Mouse (Mus musculus) WW6 (cell line): ENCODE data around the gene St7.

Experiments used
- DNase-seq: peaks from one replicate; pipeline ENCODE4 v3.0.0-alpha.2; 2013; ENCODE audit warnings: low read depth, low spot score

The St7 gene

DNA sequence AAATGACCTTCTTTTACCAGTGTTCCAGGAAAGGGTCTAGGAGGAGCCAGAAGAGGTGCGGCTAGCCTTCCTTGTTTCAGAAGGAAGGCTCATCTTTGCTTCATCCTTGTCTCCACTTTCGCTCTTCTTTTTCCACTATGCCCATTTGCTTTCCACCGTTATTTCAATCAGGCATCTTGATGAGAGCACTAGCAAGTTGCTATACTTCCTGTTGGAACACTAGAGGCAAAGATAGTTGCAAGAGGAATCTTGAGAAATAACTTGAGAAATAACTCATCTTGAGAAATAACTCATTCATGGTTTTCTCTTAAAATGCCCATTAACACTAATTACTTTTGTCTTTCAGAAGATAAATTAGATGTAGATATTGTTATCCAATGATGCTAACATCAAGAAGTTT lies 202.8 kb downstream of the St7 start:
- no peak for DNase-seq

DNA sequence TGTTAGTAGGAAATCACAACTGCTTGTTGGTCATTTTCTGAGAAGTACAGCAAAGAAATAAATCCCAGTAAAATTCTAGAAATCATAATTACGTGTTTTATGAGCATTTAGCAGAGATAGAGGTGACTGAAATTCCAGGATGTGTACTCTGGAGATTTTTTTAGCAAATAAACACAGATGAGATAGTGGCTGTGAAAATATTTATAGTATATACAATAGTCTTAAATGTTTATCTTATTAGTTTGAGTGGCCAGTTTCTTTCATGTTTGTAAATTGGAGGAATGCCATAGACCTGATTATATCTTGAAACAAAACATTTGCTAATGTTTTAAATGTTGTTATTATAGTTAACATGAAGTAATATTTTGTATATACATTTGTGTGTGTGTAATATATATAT lies 205.8 kb downstream of the St7 start:
- DNase-seq = no peak

GRCm38 (mm10) chr6:17903355-17903754 lies 210.6 kb downstream of the St7 start:
- no peak for DNase-seq

DNA sequence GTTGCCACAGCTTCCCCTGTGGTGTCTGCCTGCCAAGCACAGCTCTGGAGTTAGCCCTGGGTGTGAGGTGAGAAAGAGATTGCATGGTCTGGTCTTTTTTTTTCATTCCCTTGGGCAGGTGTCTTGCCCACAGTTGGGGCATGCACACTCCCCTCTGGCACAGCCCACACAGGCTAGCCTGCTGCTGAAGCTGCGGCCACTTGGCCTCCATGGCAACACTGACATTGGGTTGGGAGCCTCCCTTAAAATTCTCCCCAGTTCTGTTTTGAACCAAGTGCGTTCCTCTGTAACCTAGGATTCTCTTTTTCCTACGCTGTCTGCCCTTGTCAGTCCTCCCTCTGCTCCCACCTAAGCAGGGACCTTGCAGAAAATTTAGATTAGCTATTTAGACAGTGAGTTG lies 213.0 kb downstream of the St7 start:
- DNase-seq = no peak

GRCm38 (mm10) chr6:17906289-17906688 lies 213.6 kb downstream of the St7 start:
- DNase-seq = no peak

DNA sequence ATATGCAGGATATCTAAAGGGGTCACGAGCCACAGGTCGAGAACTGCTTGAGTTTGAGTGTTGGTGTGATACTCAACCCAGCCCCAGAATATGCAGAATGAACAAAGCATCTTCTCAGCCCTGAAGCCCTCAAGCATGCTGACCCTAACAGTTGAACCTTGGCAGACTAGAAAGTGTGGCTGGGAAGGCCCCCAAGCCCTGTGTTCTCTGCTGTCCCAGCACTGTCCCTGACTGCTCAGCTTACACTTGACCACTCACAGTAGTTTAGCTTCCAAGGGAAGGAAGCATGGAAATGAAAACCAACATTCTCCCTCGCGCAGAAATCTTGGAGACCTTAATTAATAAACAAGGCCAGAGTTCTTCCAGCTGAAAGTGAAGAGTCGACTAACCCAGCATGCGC lies 219.6 kb downstream of the St7 start:
- DNase-seq = no peak

DNA sequence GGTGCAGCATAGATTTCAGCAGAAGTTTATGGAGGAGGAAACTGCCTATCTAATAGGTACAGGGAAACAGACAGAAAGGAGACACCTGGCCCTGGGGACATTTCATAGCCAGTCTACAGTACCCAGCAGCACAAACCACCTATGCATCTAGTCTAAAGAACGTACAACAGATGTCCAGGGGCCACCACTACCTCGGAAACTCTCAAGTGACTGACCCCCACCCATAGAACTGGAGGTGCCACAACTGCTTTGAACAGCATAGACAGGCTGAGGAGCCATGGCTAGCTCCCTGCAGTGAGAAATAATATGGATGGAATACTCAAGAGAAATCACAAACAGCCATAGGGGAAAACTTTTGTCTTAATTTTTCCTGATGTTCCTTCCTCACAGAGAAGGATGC lies 220.1 kb downstream of the St7 start:
- DNase-seq = no peak

GRCm38 (mm10) chr6:17913315-17913714 lies 220.6 kb downstream of the St7 start:
- no peak for DNase-seq

DNA sequence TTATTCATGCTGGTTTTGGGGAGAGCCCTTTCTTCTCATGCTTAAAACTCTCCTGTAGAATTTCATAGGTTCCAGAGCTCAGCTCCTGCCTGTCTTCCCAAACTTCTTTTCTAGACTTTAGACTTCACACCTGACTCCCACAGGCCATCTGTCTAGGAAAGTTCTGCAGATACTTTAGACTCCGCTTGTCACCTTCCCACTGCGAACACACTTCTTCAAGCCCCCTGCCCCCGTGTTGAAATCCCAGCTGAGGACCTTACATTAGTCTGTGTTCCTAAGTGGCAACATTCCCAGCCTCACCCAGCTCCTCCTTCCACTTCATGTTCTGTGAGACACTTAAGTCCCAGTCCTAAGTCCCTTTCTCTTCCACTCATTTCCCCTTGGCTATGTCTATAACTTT lies 221.6 kb downstream of the St7 start:
- no peak for DNase-seq

DNA sequence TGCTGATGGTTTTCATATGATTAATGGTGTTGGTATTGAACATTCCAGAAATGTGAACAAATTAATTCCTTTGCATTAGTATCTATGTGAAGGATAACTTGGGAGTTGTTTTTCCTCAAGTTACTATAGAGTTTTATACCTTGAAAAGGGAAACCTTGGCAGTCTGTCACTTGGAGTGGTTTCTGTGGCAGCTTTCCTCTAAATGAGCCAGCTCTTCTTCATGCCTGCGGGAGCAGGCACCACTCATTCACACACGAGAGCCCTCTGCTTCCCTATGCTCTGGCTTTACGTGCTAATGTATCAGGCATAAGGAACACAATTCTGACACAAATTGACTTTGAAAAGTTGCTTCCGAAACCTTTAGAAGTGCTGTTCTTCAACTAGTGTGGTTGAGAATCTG lies 224.5 kb downstream of the St7 start:
- no peak for DNase-seq

GRCm38 (mm10) chr6:17922180-17922579 lies 229.4 kb downstream of the St7 start:
- no peak for DNase-seq

DNA sequence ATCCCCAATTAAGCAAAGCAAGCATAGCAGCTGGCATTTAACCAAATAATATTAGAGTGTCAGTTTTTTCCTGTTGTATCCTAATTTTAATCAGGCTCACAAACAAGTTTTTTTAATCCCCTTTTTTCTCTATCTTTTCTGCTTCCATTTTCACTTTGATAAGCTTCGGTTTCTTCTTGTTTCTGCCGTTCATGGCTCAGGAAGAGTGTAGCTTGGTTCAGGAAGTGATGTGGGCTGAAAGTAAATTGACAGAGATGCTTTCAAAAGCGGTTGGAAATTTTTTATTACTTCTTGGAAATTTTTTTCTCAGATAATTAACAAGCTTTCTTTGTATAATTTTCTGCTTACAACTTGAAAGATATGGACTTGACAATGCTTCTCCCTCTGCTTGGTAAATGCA lies 230.2 kb downstream of the St7 start:
- no peak for DNase-seq

- DNase-seq = no peak
Measured at GRCm38 (mm10) chr6:17923370-17923769, 230.6 kb downstream of the St7 start.

DNA sequence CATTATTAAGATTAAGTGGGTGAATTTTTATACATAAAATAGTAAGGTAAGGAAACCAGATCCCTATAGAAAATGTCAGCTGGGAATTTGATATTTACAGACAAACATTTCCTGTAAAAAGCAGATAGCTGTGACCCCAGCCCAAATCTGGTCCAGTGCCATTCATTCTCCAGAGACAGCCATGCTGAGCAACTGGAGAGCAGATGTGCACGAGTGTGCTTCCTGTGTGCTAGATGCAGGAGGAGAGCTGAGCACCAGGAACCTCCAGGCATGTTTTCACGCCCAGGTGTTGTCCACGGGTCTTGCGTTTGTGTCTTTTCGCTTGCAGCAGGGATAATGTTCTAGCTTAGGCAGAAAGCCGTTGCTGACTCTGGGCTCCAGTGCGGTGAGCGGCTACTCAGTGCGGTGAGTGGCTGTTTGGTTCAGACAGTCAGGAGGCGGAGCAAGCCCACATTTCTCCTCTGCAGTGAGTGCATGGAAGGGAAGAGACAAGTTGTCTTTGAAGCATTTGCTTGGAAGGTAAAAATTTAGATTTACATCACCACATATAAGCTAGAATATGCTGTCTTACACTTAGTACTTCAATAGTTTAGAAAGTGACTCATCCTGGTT lies 231.3 kb downstream of the St7 start:
- DNase-seq = no peak

GRCm38 (mm10) chr6:17925267-17925666 lies 232.5 kb downstream of the St7 start:
- no peak for DNase-seq

GRCm38 (mm10) chr6:17927746-17928145 lies 235.0 kb downstream of the St7 start:
- DNase-seq = no peak

DNA sequence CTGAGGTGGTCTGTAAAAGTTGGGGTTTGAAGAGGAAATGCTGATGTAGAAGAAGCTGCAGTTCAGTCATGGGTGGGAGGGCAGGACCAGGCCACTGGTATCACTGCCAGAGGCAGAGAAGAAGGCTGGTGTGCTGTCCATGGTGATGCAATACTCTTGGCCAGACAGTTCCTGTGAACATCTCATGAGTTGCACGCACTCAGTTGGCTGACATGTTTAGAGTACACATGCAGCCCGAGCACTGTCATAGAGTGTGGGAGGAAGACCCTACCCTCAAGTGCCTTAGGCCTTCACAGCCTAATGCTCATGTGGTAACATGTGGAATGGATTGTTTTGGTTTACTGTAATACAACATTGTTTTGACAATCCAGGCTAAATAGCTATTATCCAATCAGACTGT lies 238.5 kb downstream of the St7 start:
- no peak for DNase-seq

GRCm38 (mm10) chr6:17931835-17932234 lies 239.1 kb downstream of the St7 start:
- DNase-seq = no peak

- no peak for DNase-seq
Measured at GRCm38 (mm10) chr6:17932806-17933205, 240.1 kb downstream of the St7 start.

DNA sequence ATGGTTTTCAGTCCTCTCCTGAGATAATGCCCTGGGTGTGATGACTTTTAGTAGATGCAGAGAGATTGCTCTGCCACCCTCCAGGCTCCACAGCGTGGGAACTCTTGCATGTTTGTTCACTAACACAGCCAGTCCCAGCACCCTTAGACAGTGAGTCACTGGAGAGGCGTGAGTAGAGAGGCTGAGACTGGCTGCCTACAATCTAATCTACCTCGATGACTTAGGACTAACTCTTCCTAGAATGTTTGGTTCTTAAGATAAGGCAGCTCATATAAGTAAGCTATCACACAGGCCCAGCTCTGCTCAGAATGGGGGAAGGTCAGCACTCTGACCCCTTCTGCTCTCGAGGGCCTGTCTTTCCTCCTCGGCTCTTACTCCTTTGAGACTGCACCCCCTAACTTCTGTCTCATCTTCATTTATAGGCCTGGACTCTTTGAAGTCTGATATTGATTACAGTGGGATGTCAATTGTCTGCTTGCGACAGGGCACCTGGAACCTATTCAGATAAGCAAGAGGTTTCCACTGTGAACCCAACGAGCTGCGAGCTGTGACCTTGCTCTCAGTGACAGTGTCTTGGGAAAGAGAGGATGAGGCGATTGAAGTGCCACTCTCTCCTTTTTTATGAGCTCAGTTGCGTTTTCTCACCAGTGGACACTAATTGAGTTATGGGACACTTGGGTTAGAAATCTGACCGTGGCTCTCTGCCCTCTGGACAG lies 246.1 kb downstream of the St7 start:
- DNase-seq = no peak

- DNase-seq = no peak
Measured at GRCm38 (mm10) chr6:17941916-17942315, 249.2 kb downstream of the St7 start.

DNA sequence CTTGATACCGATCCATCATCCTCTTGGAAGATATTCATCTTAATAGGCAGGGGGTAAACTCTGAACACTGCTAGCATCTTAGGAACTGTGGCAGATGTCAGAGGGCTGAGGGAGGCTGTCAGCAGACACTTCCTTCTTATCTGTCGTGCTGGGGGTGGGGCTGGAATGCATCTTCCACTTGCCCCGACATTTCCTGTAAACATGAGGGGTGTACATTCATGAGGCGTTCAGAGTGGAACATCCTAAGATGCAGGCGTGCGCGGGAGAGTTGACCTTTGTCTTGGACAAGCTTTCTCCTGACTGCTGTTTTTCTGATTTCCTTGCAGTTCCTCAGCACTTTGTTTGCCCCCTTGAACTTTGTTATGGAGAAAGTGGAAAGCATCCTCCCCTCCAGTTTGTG lies 249.6 kb downstream of the St7 start:
- no peak for DNase-seq

DNA sequence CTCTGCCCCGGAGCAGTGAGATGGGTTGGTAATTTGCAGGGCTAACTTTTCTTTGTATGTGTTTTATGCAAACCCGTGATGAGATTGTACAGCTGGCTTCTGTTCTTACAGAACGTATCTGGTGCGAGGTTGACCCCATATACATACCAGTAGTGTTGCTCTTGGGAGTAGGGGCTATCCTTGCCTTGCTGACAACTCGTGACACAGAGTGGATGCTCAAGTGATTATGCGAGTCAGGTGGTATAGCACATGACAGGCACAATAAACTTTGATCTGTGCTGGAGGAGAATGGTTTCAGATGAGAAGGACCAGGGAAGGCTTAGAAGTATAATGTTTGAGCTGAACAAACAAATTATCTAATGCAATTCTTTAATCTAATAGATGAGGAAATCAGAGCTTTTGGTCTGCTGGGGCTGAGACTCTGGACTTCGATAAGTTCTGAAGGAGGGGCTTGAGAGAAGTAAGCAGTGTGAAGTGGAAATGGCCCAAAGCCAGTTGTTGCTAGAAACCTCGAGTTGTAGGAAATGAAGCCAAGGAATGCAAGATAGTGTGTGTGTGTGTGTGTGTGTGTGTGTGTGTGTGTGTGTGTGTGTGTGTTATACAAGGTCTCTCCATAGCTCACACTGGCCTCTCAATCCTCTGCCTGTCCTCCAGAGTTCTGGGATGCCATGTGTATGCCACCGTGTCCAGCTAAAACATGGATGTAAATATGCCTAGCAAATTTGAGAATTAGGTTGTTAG lies 251.3 kb downstream of the St7 start:
- no peak for DNase-seq
